Mouse (Mus musculus): Measurements from ENCODE around the gene Camta2. TPM values are rescaled to one million over a fixed set of nuclear protein-coding genes. Genes with fewer than 3 reads are reported as not detected.

Gene Camta2
- polyA plus RNA-seq, 1 experiment: 38.4 TPM

- Histone ChIP-seq H3K36me3 (ENCODE audit: control insufficient read depth, insufficient read depth, low read length) (no peaks in the 10 kb centered on the region), H3K27me3 (ENCODE audit: control insufficient read depth, insufficient read depth, low read length) (no peaks in the 10 kb centered on the region), H3K4me3 (ENCODE audit: control insufficient read depth, insufficient read depth, low read length) (no peak overlapping the region), H3K27ac (ENCODE audit: control insufficient read depth, insufficient read depth, low read length) (no peak overlapping the region), H3K4me1 (replicated peaks; ENCODE audit: control insufficient read depth, insufficient read depth, low read length) (peaks cover 15% of the 10 kb centered on the region)
- 99% methylated on average over 6 of the region's 6 CpGs for WGBS
- TF ChIP-seq CTCF (IDR thresholded peaks at IDR 0.05; ENCODE audit: borderline replicate concordance, control insufficient read depth, extremely low read depth, insufficient read depth, low read length, poor library complexity): no peak
- TF ChIP-seq POLR2A (IDR thresholded peaks at IDR 0.05; ENCODE audit: control insufficient read depth, extremely low read depth, insufficient read depth, low read length, poor library complexity): no peak
- no peak for DNase-seq
Measured at GRCm38 (mm10) chr11:70643051-70643450, 44.9 kb downstream of the Camta2 start.

- DNase-seq: no peak
- WGBS: 89% methylated on average over 7 of the region's 7 CpGs
- Histone ChIP-seq H3K27me3 (ENCODE audit: control insufficient read depth, insufficient read depth, low read length) (no peaks in the 10 kb centered on the region), H3K36me3 (ENCODE audit: control insufficient read depth, insufficient read depth, low read length) (no peaks in the 10 kb centered on the region), H3K27ac (ENCODE audit: control insufficient read depth, insufficient read depth, low read length) (no peak overlapping the region), H3K4me3 (ENCODE audit: control insufficient read depth, insufficient read depth, low read length) (no peak overlapping the region), H3K4me1 (replicated peaks; ENCODE audit: control insufficient read depth, insufficient read depth, low read length) (peaks cover 12% of the 10 kb centered on the region)
- TF ChIP-seq CTCF (IDR thresholded peaks at IDR 0.05; ENCODE audit: borderline replicate concordance, control insufficient read depth, extremely low read depth, insufficient read depth, low read length, poor library complexity) (no peak), POLR2A (IDR thresholded peaks at IDR 0.05; ENCODE audit: control insufficient read depth, extremely low read depth, insufficient read depth, low read length, poor library complexity) (no peak)
Measured at GRCm38 (mm10) chr11:70641241-70641640, 46.7 kb downstream of the Camta2 start.

- H3K27ac ChIP-seq (ENCODE audit: control insufficient read depth, insufficient read depth, low read length): no peak overlapping the region
- 95% methylated on average over 8 of the region's 8 CpGs for WGBS
- TF ChIP-seq CTCF (IDR thresholded peaks at IDR 0.05; ENCODE audit: borderline replicate concordance, control insufficient read depth, extremely low read depth, insufficient read depth, low read length, poor library complexity): no peak
- no peak for TF ChIP-seq POLR2A (IDR thresholded peaks at IDR 0.05; ENCODE audit: control insufficient read depth, extremely low read depth, insufficient read depth, low read length, poor library complexity)
Measured at GRCm38 (mm10) chr11:70639976-70640375, 47.9 kb downstream of the Camta2 start.

GRCm38 (mm10) chr11:70638714-70639278, 49.1 kb downstream of the Camta2 start, which contains the start of gene Gp1ba:
Gene Gp1ba, plus strand, starts transcription at chr11:70639122.
- H3K27me3 ChIP-seq (ENCODE audit: control insufficient read depth, insufficient read depth, low read length): no peaks in the 10 kb centered on the region
- no peak for DNase-seq
- no peak for TF ChIP-seq CTCF (IDR thresholded peaks at IDR 0.05; ENCODE audit: borderline replicate concordance, control insufficient read depth, extremely low read depth, insufficient read depth, low read length, poor library complexity)
- no peak for TF ChIP-seq POLR2A (IDR thresholded peaks at IDR 0.05; ENCODE audit: control insufficient read depth, extremely low read depth, insufficient read depth, low read length, poor library complexity)
- H3K4me1 ChIP-seq (replicated peaks; ENCODE audit: control insufficient read depth, insufficient read depth, low read length): no peaks in the 10 kb centered on the region
- 10% methylated on average over 5 of the region's 5 CpGs for WGBS
- H3K36me3 ChIP-seq (ENCODE audit: control insufficient read depth, insufficient read depth, low read length): no peaks in the 10 kb centered on the region
- H3K4me3 ChIP-seq (ENCODE audit: control insufficient read depth, insufficient read depth, low read length): no peak within 1 kb of the TSS
- H3K27ac ChIP-seq (ENCODE audit: control insufficient read depth, insufficient read depth, low read length): no peak within 1 kb of the TSS

More at GRCm38 (mm10) chr11:70639976-70640375, 47.9 kb downstream of the Camta2 start:
- Histone ChIP-seq H3K4me3 (ENCODE audit: control insufficient read depth, insufficient read depth, low read length) (no peak overlapping the region), H3K27me3 (ENCODE audit: control insufficient read depth, insufficient read depth, low read length) (no peaks in the 10 kb centered on the region), H3K36me3 (ENCODE audit: control insufficient read depth, insufficient read depth, low read length) (no peaks in the 10 kb centered on the region), H3K4me1 (replicated peaks; ENCODE audit: control insufficient read depth, insufficient read depth, low read length) (no peaks in the 10 kb centered on the region)
- DNase-seq: no peak

GRCm38 (mm10) chr11:70638293-70638692, 49.6 kb downstream of the Camta2 start:
- Histone ChIP-seq H3K4me1 (replicated peaks; ENCODE audit: control insufficient read depth, insufficient read depth, low read length) (no peaks in the 10 kb centered on the region), H3K27me3 (ENCODE audit: control insufficient read depth, insufficient read depth, low read length) (no peaks in the 10 kb centered on the region), H3K27ac (ENCODE audit: control insufficient read depth, insufficient read depth, low read length) (no peak overlapping the region), H3K36me3 (ENCODE audit: control insufficient read depth, insufficient read depth, low read length) (no peaks in the 10 kb centered on the region), H3K4me3 (ENCODE audit: control insufficient read depth, insufficient read depth, low read length) (no peak overlapping the region)
- TF ChIP-seq CTCF (IDR thresholded peaks at IDR 0.05; ENCODE audit: borderline replicate concordance, control insufficient read depth, extremely low read depth, insufficient read depth, low read length, poor library complexity) (no peak), POLR2A (IDR thresholded peaks at IDR 0.05; ENCODE audit: control insufficient read depth, extremely low read depth, insufficient read depth, low read length, poor library complexity) (no peak)
- 90% methylated on average over 1 of the region's 1 CpGs for WGBS
- DNase-seq: no peak

GRCm38 (mm10) chr11:70637764-70638163, 50.1 kb downstream of the Camta2 start:
- TF ChIP-seq POLR2A (IDR thresholded peaks at IDR 0.05; ENCODE audit: control insufficient read depth, extremely low read depth, insufficient read depth, low read length, poor library complexity) (no peak), CTCF (IDR thresholded peaks at IDR 0.05; ENCODE audit: borderline replicate concordance, control insufficient read depth, extremely low read depth, insufficient read depth, low read length, poor library complexity) (no peak)
- Histone ChIP-seq H3K36me3 (ENCODE audit: control insufficient read depth, insufficient read depth, low read length) (no peaks in the 10 kb centered on the region), H3K27ac (ENCODE audit: control insufficient read depth, insufficient read depth, low read length) (no peak overlapping the region), H3K4me3 (ENCODE audit: control insufficient read depth, insufficient read depth, low read length) (no peak overlapping the region), H3K4me1 (replicated peaks; ENCODE audit: control insufficient read depth, insufficient read depth, low read length) (no peaks in the 10 kb centered on the region), H3K27me3 (ENCODE audit: control insufficient read depth, insufficient read depth, low read length) (no peaks in the 10 kb centered on the region)
- WGBS: 100% methylated on average over 1 of the region's 1 CpGs
- DNase-seq: no peak

- 91% methylated on average over 4 of the region's 4 CpGs for WGBS
- no peaks in the 10 kb centered on the region for H3K4me1 ChIP-seq (replicated peaks; ENCODE audit: control insufficient read depth, insufficient read depth, low read length)
- TF ChIP-seq CTCF (IDR thresholded peaks at IDR 0.05; ENCODE audit: borderline replicate concordance, control insufficient read depth, extremely low read depth, insufficient read depth, low read length, poor library complexity) (no peak), POLR2A (IDR thresholded peaks at IDR 0.05; ENCODE audit: control insufficient read depth, extremely low read depth, insufficient read depth, low read length, poor library complexity) (no peak)
- H3K27me3 ChIP-seq (ENCODE audit: control insufficient read depth, insufficient read depth, low read length): no peaks in the 10 kb centered on the region
- no peak overlapping the region for H3K4me3 ChIP-seq (ENCODE audit: control insufficient read depth, insufficient read depth, low read length)
- H3K27ac ChIP-seq (ENCODE audit: control insufficient read depth, insufficient read depth, low read length): no peak overlapping the region
- no peaks in the 10 kb centered on the region for H3K36me3 ChIP-seq (ENCODE audit: control insufficient read depth, insufficient read depth, low read length)
- DNase-seq: no peak
Measured at GRCm38 (mm10) chr11:70635601-70636000, 52.3 kb downstream of the Camta2 start.
